Comparison of ENCODE assay signal across 8 mouse cellular contexts in genomic region chr14:40967598-40967900, GRCm38 (mm10). TPM values are rescaled to one million over a fixed set of nuclear protein-coding genes. Genes with fewer than 3 reads are reported as not detected.
DNase-seq lines count a peak whose midpoint lies in the region; ATAC-seq and TF ChIP-seq lines count a peak whose summit lies in the region.

No protein-coding gene starts in this region.

- no peaks in the 10 kb centered on the region for H3K36me3 ChIP-seq in kidney, embryonic 15.5 days
- no peaks in the 10 kb centered on the region for H3K36me3 ChIP-seq in hindbrain, embryonic 14.5 days (replicated peaks; ENCODE audit: control insufficient read depth, insufficient read depth)
- H3K36me3 ChIP-seq in midbrain, embryonic 16.5 days (ENCODE audit: control insufficient read depth, insufficient read depth, low read length), result no peaks in the 10 kb centered on the region

- H3K4me3 ChIP-seq in kidney, embryonic 15.5 days (replicated peaks), result peak overlapping the region; percentile 87
- peak overlapping the region; percentile 97 for H3K4me3 ChIP-seq in cortical plate, adult 2 months (ENCODE audit: insufficient read depth, low read length)
- peak overlapping the region; percentile 93 for H3K4me3 ChIP-seq in hindbrain, embryonic 14.5 days (replicated peaks; ENCODE audit: low read length)
- H3K4me3 ChIP-seq in midbrain, embryonic 16.5 days (ENCODE audit: low read depth, low read length), result peak overlapping the region; percentile 97

- DNase-seq in kidney, postnatal 25 days, result no peak
- DNase-seq in hindbrain, embryonic 14.5 days (ENCODE audit: low spot score), result no peak
- DNase-seq in cerebellum, postnatal 14 days, result no peak
- no peak for DNase-seq in left cerebral cortex, postnatal 14 days (ENCODE audit: low spot score in 2 of 2)

- peak overlapping the region; percentile 51 for H3K9ac ChIP-seq in kidney, embryonic 15.5 days
- peak overlapping the region; percentile 53 for H3K9ac ChIP-seq in hindbrain, embryonic 14.5 days
- H3K9ac ChIP-seq in midbrain, embryonic 16.5 days (ENCODE audit: low read depth, low read length), result peak overlapping the region; percentile 69

- no peaks in the 10 kb centered on the region for H3K27me3 ChIP-seq in kidney, embryonic 15.5 days
- H3K27me3 ChIP-seq in hindbrain, embryonic 14.5 days (ENCODE audit: control insufficient read depth, insufficient read depth, low read length), result no peaks in the 10 kb centered on the region
- H3K27me3 ChIP-seq in midbrain, embryonic 16.5 days (ENCODE audit: control insufficient read depth, insufficient read depth, low read depth, low read length), result no peaks in the 10 kb centered on the region

- H3K4me1 ChIP-seq in kidney, embryonic 15.5 days, result peaks cover 41% of the 10 kb centered on the region
- H3K4me1 ChIP-seq in cortical plate, adult 2 months (ENCODE audit: control insufficient read depth, insufficient read depth, low read length), result peaks cover 9% of the 10 kb centered on the region; the same call in 1 of the 2 replicates
- H3K4me1 ChIP-seq in hindbrain, embryonic 14.5 days (replicated peaks; ENCODE audit: control insufficient read depth, insufficient read depth, low read length), result peaks cover 22% of the 10 kb centered on the region
- H3K4me1 ChIP-seq in midbrain, embryonic 16.5 days (ENCODE audit: control insufficient read depth, insufficient read depth, low read length), result peaks cover 30% of the 10 kb centered on the region

- intact Hi-C loops in left cerebral cortex, postnatal 14 days (cut with DNase I), result no loop called here

- peak; percentile 0; the same call in 1 of the 2 replicates for ATAC-seq in kidney, embryonic 15.5 days (replicated peaks; ENCODE audit: low FRiP score)
- ATAC-seq in hindbrain, embryonic 14.5 days (ENCODE audit: low FRiP score), result 0 out of 2 replicates have a peak, but pooled peaks have one; percentile 0
- peak; percentile 8 for ATAC-seq in midbrain, embryonic 16.5 days
- ATAC-seq in inflammation-experienced regulatory T-cells, adult 6 months, result no peak

- no peak for TF ChIP-seq POLR2A in cortical plate, adult 2 months (IDR thresholded peaks at IDR 0.05; ENCODE audit: extremely low read depth, insufficient read depth, low read length)

- H3K4me2 ChIP-seq in kidney, embryonic 15.5 days, result peak overlapping the region; percentile 75
- H3K4me2 ChIP-seq in hindbrain, embryonic 14.5 days (replicated peaks), result peak overlapping the region; percentile 89
- peak overlapping the region; percentile 94 for H3K4me2 ChIP-seq in midbrain, embryonic 16.5 days (ENCODE audit: low read length)

- no peak for TF ChIP-seq CTCF in cortical plate, adult 2 months (IDR thresholded peaks at IDR 0.05; ENCODE audit: extremely low read depth, insufficient read depth, low read length)

- H3K27ac ChIP-seq in kidney, embryonic 15.5 days, result peak overlapping the region; percentile 93
- H3K27ac ChIP-seq in cortical plate, adult 2 months (ENCODE audit: insufficient read depth, low read length), result peak overlapping the region; percentile 49; the same call in 1 of the 2 replicates
- peak overlapping the region; percentile 77 for H3K27ac ChIP-seq in hindbrain, embryonic 14.5 days
- H3K27ac ChIP-seq in midbrain, embryonic 16.5 days (ENCODE audit: low read length), result peak overlapping the region; percentile 88

- WGBS in kidney, embryonic 15.5 days, result 4% methylated on average over 6 of the region's 6 CpGs
- WGBS in hindbrain, embryonic 14.5 days, result 3% methylated on average over 6 of the region's 6 CpGs
- 1% methylated on average over 6 of the region's 6 CpGs for WGBS in midbrain, embryonic 16.5 days

- no peaks in the 10 kb centered on the region for H3K9me3 ChIP-seq in kidney, embryonic 15.5 days (replicated peaks)
- H3K9me3 ChIP-seq in hindbrain, embryonic 14.5 days (ENCODE audit: control insufficient read depth, low read length), result no peaks in the 10 kb centered on the region
- no peaks in the 10 kb centered on the region for H3K9me3 ChIP-seq in midbrain, embryonic 16.5 days (replicated peaks; ENCODE audit: control insufficient read depth, low read length, poor library complexity, severe bottlenecking)

RNA-seq across cellular contexts. Expression of gene Tspan14, which starts 0.9 kb away (rescaled TPM):
- polyA plus RNA-seq in kidney, embryonic 15.5 days (2015; fragmentation: Nextera tagmentation; extraction: Ambion mirVana), result 109 and 112 TPM in 2 replicates
- 60.9 and 61.0 TPM in 2 replicates for polyA plus RNA-seq in cortical plate, adult 2 months (2012; rRNA removed)
- polyA plus RNA-seq in hindbrain, embryonic 14.5 days (2014; fragmentation: Nextera tagmentation; extraction: Ambion mirVana), result 65.6 and 70.1 TPM in 2 replicates
- 61.7 and 66.1 TPM in 2 replicates for polyA plus RNA-seq in midbrain, embryonic 16.5 days (2015; fragmentation: Nextera tagmentation; extraction: Ambion mirVana)
- polyA plus RNA-seq in inflammation-experienced regulatory T-cells, adult 6 months (2017; shearing (Covaris generic)), result 10 to 100 TPM; 52.1 to 82.3 (median 65.1) TPM
- total RNA-seq in left cerebral cortex, postnatal 14 days (2021), result 10 to 100 TPM; 57.8 to 70.3 TPM

RNA-seq across cellular contexts. Expression of gene Fam213a, which starts 46.0 kb away (rescaled TPM):
- 96.8 and 103 TPM in 2 replicates for polyA plus RNA-seq in kidney, embryonic 15.5 days (2015; fragmentation: Nextera tagmentation; extraction: Ambion mirVana)
- 123 and 125 TPM in 2 replicates for polyA plus RNA-seq in cortical plate, adult 2 months (2012; rRNA removed)
- polyA plus RNA-seq in hindbrain, embryonic 14.5 days (2014; fragmentation: Nextera tagmentation; extraction: Ambion mirVana), result 86.6 and 94.3 TPM in 2 replicates
- polyA plus RNA-seq in midbrain, embryonic 16.5 days (2015; fragmentation: Nextera tagmentation; extraction: Ambion mirVana), result 105 and 111 TPM in 2 replicates
- 1 to 10 TPM; 8.0 to 9.7 (median 8.3) TPM for polyA plus RNA-seq in inflammation-experienced regulatory T-cells, adult 6 months (2017; shearing (Covaris generic))
- total RNA-seq in left cerebral cortex, postnatal 14 days (2021), result 100 to 1,000 TPM; 103 to 105 TPM
